Mouse (Mus musculus) embryonic facial prominence, embryonic 14.5 days (tissue): ENCODE data around the gene Cntn2. TPM values are rescaled to one million over a fixed set of nuclear protein-coding genes. Genes with fewer than 3 reads are reported as not detected.

Source experiments
- ATAC-seq: fragments of 200-750 bp; cut with Nextera tagmentation; 2 replicates; pipeline ENCODE4 v1.8.0; 2017; ENCODE audit warnings: low read depth, moderate number of reproducible peaks, moderate TSS enrichment
- DNase-seq: peaks from one replicate; pipeline ENCODE4 v3.0.0-alpha.2; 2015; ENCODE audit warnings: low spot score
- H3K27ac ChIP-seq: fragments of 300-500 bp; sonication (generic); replicated peaks from 2 replicates; pipeline ENCODE4 v1.5.1; 2014; ENCODE audit warnings: low read depth, mild to moderate bottlenecking, low read length, moderate library complexity
- H3K27me3 ChIP-seq: fragments of 300-500 bp; sonication (generic); replicated peaks from 2 replicates; pipeline ENCODE4 v1.6.1; 2014; ENCODE audit warnings: low read length; ENCODE audit not compliant: control insufficient read depth, insufficient read depth
- H3K36me3 ChIP-seq: fragments of 300-500 bp; sonication (generic); 2 replicates; pipeline ENCODE4 v1.6.1; 2014; ENCODE audit warnings: low read length, mixed read lengths; ENCODE audit not compliant: control insufficient read depth, insufficient read depth
- H3K4me1 ChIP-seq: fragments of 300-500 bp; sonication (generic); 2 replicates; pipeline ENCODE4 v1.6.1; 2014; ENCODE audit warnings: antibody characterized with exemption, low read length; ENCODE audit not compliant: control insufficient read depth, insufficient read depth
- H3K4me2 ChIP-seq: fragments of 300-500 bp; sonication (generic); 2 replicates; pipeline ENCODE4 v1.6.1; 2014; ENCODE audit warnings: low read depth, mild to moderate bottlenecking, low read length, moderate library complexity, mixed read lengths
- H3K4me3 ChIP-seq: fragments of 300-500 bp; sonication (generic); 2 replicates; pipeline ENCODE4 v1.5.1; 2014; ENCODE audit warnings: low read depth, mild to moderate bottlenecking, low read length
- H3K9ac ChIP-seq: fragments of 300-500 bp; sonication (generic); 2 replicates; pipeline ENCODE4 v1.6.1; 2014; ENCODE audit warnings: low read depth, mild to moderate bottlenecking, low read length, moderate library complexity, mixed read lengths
- H3K9me3 ChIP-seq: fragments of 300-500 bp; sonication (generic); 2 replicates; pipeline ENCODE4 v1.6.1; 2016; ENCODE audit warnings: low read length; ENCODE audit not compliant: control insufficient read depth
- WGBS: fragments of 180-500 bp; shearing (Covaris S2); extraction: QIAGEN DNeasy Blood & Tissue Kit; methylation state at CpG from one replicate; pipeline ENCODE4 v1.1.7; 2014; 5-methylcytosine and 5-hydroxymethylcytosine counted together
- polyA plus RNA-seq: library from polyadenylated mRNA; unstranded; fragments of >200 nt; fragmentation: Nextera tagmentation; extraction: Ambion mirVana; gene quantifications from 2 replicates; pipeline ENCODE4 v1.2.1, GENCODE M21; 2014

Cntn2 gene
- 3.6 and 4.3 TPM in 2 replicates for polyA plus RNA-seq

GRCm38 (mm10) chr1:132542762-132543306, at the start of gene Cntn2:
Cntn2 (minus strand) TSS chr1:132543256.
- ATAC-seq, result peak; percentile 75
- H3K9ac ChIP-seq, result peak within 1 kb of the TSS; percentile 42
- peak; percentile 50 for DNase-seq
- no peaks in the 10 kb centered on the region for H3K36me3 ChIP-seq
- H3K9me3 ChIP-seq, result no peaks in the 10 kb centered on the region
- peaks cover 54% of the 10 kb centered on the region for H3K27me3 ChIP-seq
- WGBS, result under 1% methylated on average over 24 of the region's 30 CpGs
- peaks cover 11% of the 10 kb centered on the region; the same call in 1 of the 2 replicates for H3K4me1 ChIP-seq
- peak within 1 kb of the TSS; percentile 29 for H3K4me3 ChIP-seq
- H3K27ac ChIP-seq, result no peak within 1 kb of the TSS
- H3K4me2 ChIP-seq, result peak within 1 kb of the TSS; percentile 48

GRCm38 (mm10) chr1:132592145-132592544, 49.1 kb upstream of the Cntn2 start:
- DNase-seq, result no peak
- Histone ChIP-seq H3K4me3 (no peak overlapping the region), H3K9ac (no peak overlapping the region), H3K4me2 (no peak overlapping the region), H3K27me3 (no peaks in the 10 kb centered on the region), H3K4me1 (no peaks in the 10 kb centered on the region), H3K36me3 (no peaks in the 10 kb centered on the region), H3K9me3 (no peaks in the 10 kb centered on the region), H3K27ac (no peak overlapping the region)
- no peak for ATAC-seq
- 83% methylated on average over 5 of the region's 5 CpGs for WGBS

- 79% methylated on average over 11 of the region's 11 CpGs for WGBS
- Histone ChIP-seq H3K27me3 (no peaks in the 10 kb centered on the region), H3K27ac (no peak overlapping the region), H3K9ac (no peak overlapping the region), H3K4me2 (no peak overlapping the region), H3K9me3 (no peaks in the 10 kb centered on the region), H3K4me3 (no peak overlapping the region), H3K36me3 (no peaks in the 10 kb centered on the region), H3K4me1 (no peaks in the 10 kb centered on the region)
- ATAC-seq, result no peak
- DNase-seq, result no peak
Measured at GRCm38 (mm10) chr1:132591399-132591930, 48.4 kb upstream of the Cntn2 start.

GRCm38 (mm10) chr1:132586679-132587201, 43.7 kb upstream of the Cntn2 start:
- no peaks in the 10 kb centered on the region for H3K36me3 ChIP-seq

GRCm38 (mm10) chr1:132585376-132585775, 42.3 kb upstream of the Cntn2 start:
- Histone ChIP-seq H3K4me2 (no peak overlapping the region), H3K4me1 (peaks cover 12% of the 10 kb centered on the region; the same call in 1 of the 2 replicates), H3K27ac (no peak overlapping the region), H3K4me3 (no peak overlapping the region), H3K27me3 (no peaks in the 10 kb centered on the region), H3K9me3 (no peaks in the 10 kb centered on the region), H3K9ac (no peak overlapping the region), H3K36me3 (no peaks in the 10 kb centered on the region)
- ATAC-seq (no peak), DNase-seq (no peak)
- WGBS, result 73% methylated on average over 4 of the region's 4 CpGs

More at GRCm38 (mm10) chr1:132586679-132587201, 43.7 kb upstream of the Cntn2 start:
- no peak overlapping the region for H3K4me2 ChIP-seq
- H3K27me3 ChIP-seq, result no peaks in the 10 kb centered on the region
- no peaks in the 10 kb centered on the region for H3K9me3 ChIP-seq
- H3K4me1 ChIP-seq, result 0 out of 2 replicates have a peak, but pooled peaks cover 8% of the 10 kb centered on the region
- no peak overlapping the region for H3K9ac ChIP-seq
- ATAC-seq, result no peak
- WGBS, result 39% methylated on average over 15 of the region's 15 CpGs
- DNase-seq, result peak; percentile 20
- no peak overlapping the region for H3K4me3 ChIP-seq
- no peak overlapping the region for H3K27ac ChIP-seq

- H3K36me3 ChIP-seq, result no peaks in the 10 kb centered on the region
- H3K27me3 ChIP-seq, result no peaks in the 10 kb centered on the region
- no peaks in the 10 kb centered on the region for H3K9me3 ChIP-seq
- H3K9ac ChIP-seq, result no peak overlapping the region
- no peak for DNase-seq
- H3K4me2 ChIP-seq, result no peak overlapping the region
- no peak overlapping the region for H3K4me3 ChIP-seq
- ATAC-seq, result no peak
- 80% methylated on average over 18 of the region's 18 CpGs for WGBS
- H3K27ac ChIP-seq, result no peak overlapping the region
- H3K4me1 ChIP-seq, result peaks cover 12% of the 10 kb centered on the region; the same call in 1 of the 2 replicates
Measured at GRCm38 (mm10) chr1:132582998-132583604, 40.0 kb upstream of the Cntn2 start.

GRCm38 (mm10) chr1:132581845-132582839, 39.1 kb upstream of the Cntn2 start:
- Histone ChIP-seq H3K36me3 (no peaks in the 10 kb centered on the region), H3K27me3 (no peaks in the 10 kb centered on the region), H3K9me3 (no peaks in the 10 kb centered on the region), H3K27ac (no peak overlapping the region), H3K4me2 (no peak overlapping the region), H3K4me3 (no peak overlapping the region), H3K9ac (no peak overlapping the region), H3K4me1 (peaks cover 12% of the 10 kb centered on the region; the same call in 1 of the 2 replicates)
- DNase-seq (peak; percentile 32), ATAC-seq (peak; percentile 62; the same call in 1 of the 2 replicates)
- 30% methylated on average over 14 of the region's 14 CpGs for WGBS

GRCm38 (mm10) chr1:132580063-132580462, 37.0 kb upstream of the Cntn2 start:
- no peak overlapping the region for H3K4me3 ChIP-seq
- no peak overlapping the region for H3K4me2 ChIP-seq
- H3K27ac ChIP-seq, result no peak overlapping the region
- peaks cover 12% of the 10 kb centered on the region; the same call in 1 of the 2 replicates for H3K4me1 ChIP-seq
- H3K9me3 ChIP-seq, result no peaks in the 10 kb centered on the region
- ATAC-seq (no peak), DNase-seq (no peak)
- H3K36me3 ChIP-seq, result no peaks in the 10 kb centered on the region
- H3K27me3 ChIP-seq, result no peaks in the 10 kb centered on the region
- WGBS, result 91% methylated on average over 7 of the region's 7 CpGs
- H3K9ac ChIP-seq, result no peak overlapping the region
